Mouse (Mus musculus) bone marrow macrophage, adult 2 months (primary cell): ENCODE results near the gene Gm8159.
"Not testable (repeated sequence)": the region's sequence is repeated elsewhere in the genome, so short reads cannot be mapped to it uniquely, and the experiment has no call there.

Source experiments
- CTCF ChIP-seq: IDR thresholded peaks from 2 replicates; pipeline ENCODE4 v1.5.1; 2012; ENCODE audit warnings: low read depth, mild to moderate bottlenecking, low read length, moderate library complexity
- POLR2A ChIP-seq: IDR thresholded peaks from 2 replicates; pipeline ENCODE4 v1.6.1; 2012; ENCODE audit warnings: mild to moderate bottlenecking, low read depth, low read length, borderline replicate concordance

- TF ChIP-seq CTCF, POLR2A: not testable (repeated sequence)
Measured at GRCm38 (mm10) chr14:4663892-4664291, 31.7 kb downstream of the Gm8159 start, which contains the start of gene Gm3239.
